Mouse (Mus musculus) CD4-positive, CD25-positive, alpha-beta regulatory T cell, adult 4 months (primary cell): ENCODE results near the gene Usmg5. TPM values are rescaled to one million over a fixed set of nuclear protein-coding genes. Genes with fewer than 3 reads are reported as not detected.
A peak's percentile ranks its signal among the peaks of the same experiment; 100 is the strongest.
"Not testable (repeated sequence)": the region's sequence is repeated elsewhere in the genome, so short reads cannot be mapped to it uniquely, and the experiment has no call there.

ENCODE experiments used
- ATAC-seq: one replicate; pipeline ENCODE4 v1.8.0; 2017
- polyA plus RNA-seq, 2 experiments: library from polyadenylated mRNA; unstranded; fragments of 100-300 nt; shearing (Covaris generic); gene quantifications; one replicate each; pipeline ENCODE4 v1.2.1; 2017

Usmg5 gene
- polyA plus RNA-seq, result 100 to 1,000 TPM; 175 to 307 TPM

DNA sequence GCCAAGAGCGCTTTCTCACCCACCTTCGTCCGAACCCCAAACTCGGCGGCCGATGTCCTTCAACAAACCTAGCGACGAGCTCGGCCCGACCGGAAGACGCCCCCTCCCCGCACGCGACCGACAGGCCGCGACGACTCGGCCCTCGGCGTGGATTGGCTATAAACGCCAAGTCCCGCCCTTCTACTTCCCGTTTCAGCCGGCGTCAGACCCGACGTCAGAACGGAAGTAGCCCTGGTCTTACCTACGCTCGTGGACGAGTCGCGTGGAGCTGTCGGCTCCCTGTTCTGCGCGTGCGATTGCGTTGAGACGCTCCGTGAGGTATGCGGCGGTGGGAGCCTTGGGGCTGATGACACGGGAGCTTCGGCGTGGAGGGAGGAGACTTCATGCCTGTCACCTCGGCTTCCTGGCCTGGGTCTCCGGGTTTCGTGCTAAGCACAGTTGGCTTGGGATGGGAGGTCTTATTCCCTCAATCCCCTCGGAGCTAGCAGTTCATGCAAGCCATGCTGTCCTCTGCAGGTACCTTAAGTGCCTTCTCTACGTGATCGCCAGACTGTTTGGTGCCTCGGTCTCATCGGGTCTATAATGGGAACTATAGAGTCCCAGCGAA is at the start of gene Usmg5, which contains the start of gene Pdcd11:
Gene Usmg5 (minus strand): TSS at position 98 of the 607 bp plus-strand sequence.
Gene Pdcd11 (plus strand): TSS at position 219 of the 607 bp plus-strand sequence.
- ATAC-seq, result peak; percentile 97

DNA sequence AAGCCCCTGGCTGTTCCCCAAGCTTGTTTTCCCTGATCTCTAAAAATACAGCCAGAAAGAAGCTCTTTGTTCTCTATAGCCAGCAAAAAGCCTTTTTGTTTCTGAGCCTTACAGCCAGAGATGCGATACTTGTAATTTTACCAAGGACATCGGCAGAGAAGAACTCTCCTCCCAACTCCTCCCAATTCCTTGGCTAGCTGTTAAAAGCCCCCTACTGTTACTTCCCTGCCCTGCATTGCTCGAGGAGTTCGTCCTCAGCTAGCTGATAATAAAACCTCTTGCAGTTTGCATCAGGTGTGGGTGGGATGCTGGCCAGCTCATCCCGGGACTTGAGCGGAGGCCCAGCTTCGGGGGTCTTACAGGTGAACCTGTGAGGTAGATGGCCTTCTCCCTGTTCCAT is 49.2 kb upstream of the Usmg5 start:
- not testable (repeated sequence) for ATAC-seq

- ATAC-seq, result peak; percentile 88
These were observed 47.4 kb upstream of the Usmg5 start, which contains the start of gene Calhm2 for GRCm38 (mm10) chr19:47137771-47138421. Calhm2 (minus strand) TSS chr19:47138294.

- ATAC-seq, result no peak
These were observed 46.7 kb upstream of the Usmg5 start for GRCm38 (mm10) chr19:47137051-47137581.

- ATAC-seq, result no peak
These were observed 45.7 kb upstream of the Usmg5 start for GRCm38 (mm10) chr19:47136170-47136569.

DNA sequence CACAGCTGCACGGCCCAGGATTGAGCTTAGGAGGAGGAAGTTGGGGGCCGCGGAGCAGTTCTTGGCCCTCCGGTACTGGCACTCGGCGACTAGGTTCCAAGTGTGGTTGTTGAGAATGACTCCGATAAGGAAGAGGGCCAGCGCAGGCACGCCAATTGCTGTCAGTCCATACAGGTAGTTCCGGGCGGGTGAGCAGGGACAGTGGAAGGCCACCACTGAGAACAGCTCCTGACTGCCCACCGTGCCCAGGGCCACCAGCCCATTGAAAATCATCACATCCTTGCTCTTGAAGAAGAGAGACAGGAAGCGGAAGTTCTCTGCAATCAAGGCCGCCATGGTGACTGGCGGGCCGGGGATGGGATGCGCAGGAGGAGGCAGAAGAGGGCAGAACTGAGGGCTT is 45.1 kb upstream of the Usmg5 start:
- ATAC-seq, result no peak

DNA sequence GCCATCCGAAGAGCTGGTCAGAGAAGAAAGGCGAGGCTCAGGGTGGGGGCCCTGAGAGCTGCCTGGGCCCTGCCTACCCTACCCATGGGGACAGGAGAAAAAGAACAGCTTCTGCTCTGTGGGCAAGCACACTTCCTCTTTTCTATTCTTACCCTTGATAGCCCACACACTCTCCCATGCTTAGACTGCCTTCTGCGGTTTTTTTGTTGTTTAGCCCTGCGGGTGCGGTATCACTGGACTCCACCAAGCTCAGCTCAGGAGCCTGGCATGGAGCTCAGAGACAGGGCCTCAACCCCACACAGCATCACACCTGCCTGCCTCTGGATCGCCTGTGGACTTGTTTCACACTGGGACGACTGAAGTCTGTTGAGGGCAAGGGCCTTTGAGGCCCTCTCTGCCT is 42.7 kb upstream of the Usmg5 start:
- no peak for ATAC-seq

DNA sequence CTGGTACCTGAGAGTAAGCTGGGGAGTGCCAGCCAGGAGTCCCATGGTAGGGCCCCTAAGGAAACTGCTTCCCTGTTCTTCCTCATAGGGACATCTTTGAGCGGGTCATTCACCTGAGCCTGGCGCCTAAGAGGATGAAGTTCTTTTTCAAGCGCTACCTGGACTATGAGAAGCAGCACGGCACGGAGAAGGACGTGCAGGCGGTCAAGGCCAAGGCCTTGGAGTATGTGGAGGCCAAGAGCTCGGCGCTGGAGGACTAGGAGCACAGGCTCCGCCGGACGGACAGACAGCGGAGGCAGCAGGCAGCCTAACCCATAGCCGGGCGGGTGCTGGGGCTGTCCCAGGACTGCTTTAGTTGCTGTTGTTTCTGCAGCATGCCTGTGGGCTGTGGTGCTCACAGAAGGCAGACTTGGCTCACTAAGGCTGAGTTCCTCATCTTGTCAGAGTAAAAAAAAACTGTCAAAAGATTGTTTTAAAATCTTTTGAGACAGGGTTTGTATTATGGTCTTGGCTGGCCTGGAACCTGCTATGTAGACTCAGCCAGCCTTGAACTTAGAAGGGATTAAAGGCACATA is 40.2 kb upstream of the Usmg5 start:
- ATAC-seq, result no peak

GRCm38 (mm10) chr19:47128835-47129234 is 38.4 kb upstream of the Usmg5 start:
- no peak for ATAC-seq

GRCm38 (mm10) chr19:47128164-47128563 is 37.7 kb upstream of the Usmg5 start:
- ATAC-seq, result no peak

DNA sequence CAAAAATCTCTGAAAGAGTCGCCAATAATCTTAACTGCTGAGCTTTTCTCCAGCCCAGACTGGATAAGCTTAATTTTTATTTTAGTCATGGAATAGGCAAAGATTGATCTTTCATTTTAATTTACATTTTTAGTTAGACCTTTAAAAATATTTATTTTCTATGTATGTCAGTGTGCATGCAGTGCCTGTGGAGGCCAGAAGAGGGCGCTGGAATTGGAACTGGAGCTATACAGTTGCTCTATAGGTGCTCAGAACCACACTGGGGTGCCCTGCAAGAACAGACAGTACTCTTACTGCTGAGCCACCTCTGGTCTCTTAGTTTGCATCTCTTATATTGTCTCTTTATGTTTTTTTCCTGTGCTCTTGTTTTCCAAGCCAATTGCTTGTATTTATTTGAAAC is 32.4 kb upstream of the Usmg5 start:
- ATAC-seq, result no peak

GRCm38 (mm10) chr19:47121054-47121453 is 30.6 kb upstream of the Usmg5 start:
- no peak for ATAC-seq

- no peak for ATAC-seq
These were observed 28.2 kb upstream of the Usmg5 start for GRCm38 (mm10) chr19:47118634-47119033.

DNA sequence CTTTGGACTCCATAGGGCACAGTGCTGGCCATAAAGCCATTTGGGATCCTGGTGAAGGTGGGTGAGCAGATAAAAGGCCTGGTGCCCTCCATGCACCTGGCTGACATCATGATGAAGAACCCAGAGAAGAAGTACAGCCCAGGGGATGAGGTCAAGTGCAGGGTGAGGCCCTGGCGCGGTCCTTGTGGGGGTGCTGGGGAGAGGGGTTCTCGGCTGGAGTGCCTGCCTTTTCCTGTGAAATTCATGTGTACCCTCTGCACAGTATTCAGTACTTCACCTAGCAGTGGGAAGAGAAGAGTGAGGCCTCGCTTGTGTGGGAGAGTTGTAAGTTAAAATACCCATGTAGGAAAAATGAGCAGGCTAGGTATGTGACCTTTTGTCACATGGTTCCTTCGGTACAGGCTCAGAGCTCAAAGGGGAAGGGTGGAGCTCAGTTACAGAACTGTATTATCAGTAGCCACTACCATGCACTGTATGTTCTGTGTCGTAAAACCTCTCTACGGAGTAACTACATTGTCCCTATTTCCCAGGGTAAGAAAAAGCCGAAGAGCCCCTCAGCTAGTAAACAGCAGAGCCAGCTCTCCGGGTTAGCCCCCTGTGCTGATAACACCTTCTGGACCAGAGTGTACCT is 14.3 kb upstream of the Usmg5 start:
- ATAC-seq, result no peak

DNA sequence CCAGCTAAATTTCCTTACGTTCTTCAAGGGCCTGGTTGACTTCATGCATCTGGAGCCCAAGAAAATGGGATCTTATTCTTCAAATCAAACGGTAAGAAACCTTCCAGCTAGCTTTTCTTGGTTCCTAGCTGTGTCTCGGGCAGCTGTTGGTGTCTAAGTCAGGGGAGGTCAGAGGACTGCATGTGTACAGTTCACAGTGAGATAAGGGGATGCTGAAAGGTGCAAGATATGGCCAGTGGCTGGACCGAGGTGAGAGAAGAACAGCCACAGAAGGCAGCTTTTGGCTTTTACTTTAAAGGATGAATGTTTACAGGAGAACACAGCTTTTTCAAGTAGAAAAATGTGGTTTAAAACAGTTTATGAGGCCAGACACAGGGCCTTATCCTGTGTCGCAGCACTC is 10.6 kb upstream of the Usmg5 start:
- ATAC-seq, result no peak

- peak; percentile 32 for ATAC-seq
These were observed 525 bp downstream of the Usmg5 start for GRCm38 (mm10) chr19:47089718-47090525.

- no peak for ATAC-seq
These were observed 2.2 kb downstream of the Usmg5 start for GRCm38 (mm10) chr19:47088226-47088625.

GRCm38 (mm10) chr19:47067924-47068611 is 22.4 kb downstream of the Usmg5 start:
- peak; percentile 92 for ATAC-seq

DNA sequence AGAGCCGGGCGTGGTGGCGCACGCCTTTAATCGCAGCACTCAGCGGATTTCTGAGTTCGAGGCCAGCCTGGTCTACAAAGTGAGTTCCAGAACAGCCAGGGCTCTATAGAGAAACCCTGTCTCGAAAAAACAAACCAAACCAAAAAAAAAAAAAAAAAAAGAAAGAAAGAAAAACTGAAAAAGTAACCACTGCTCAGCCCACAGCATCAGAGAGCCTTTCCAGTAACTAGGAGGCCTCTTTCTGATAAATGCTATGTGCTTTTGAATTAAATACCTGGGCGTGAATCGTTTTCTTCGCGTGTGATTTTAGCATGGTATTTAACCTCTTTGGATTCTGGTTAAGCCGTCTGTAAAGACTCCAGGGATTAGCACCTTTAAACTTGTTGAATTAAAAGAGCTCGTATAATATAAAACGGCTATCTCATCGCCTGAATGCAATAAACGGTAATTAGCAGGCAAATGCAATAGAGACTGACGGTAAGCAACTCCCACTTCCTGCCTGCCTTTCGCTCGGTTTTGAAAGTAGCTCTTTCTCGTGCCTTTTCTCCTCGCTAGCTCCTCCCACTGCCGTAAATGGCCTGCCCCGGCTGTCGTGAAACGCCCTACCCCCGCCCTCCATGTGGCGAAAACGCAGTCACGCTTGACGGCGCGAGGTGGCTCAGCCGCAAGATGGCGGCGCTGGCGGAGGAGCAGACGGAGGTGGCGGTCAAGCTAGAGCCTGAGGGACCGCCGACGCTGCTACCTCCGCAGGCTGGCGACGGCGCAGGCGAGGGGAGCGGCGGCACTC is 23.2 kb downstream of the Usmg5 start, which contains the start of gene Taf5:
Gene Taf5 (plus strand): TSS at position 651 of the 787 bp plus-strand sequence.
- peak; percentile 76 for ATAC-seq

GRCm38 (mm10) chr19:47065860-47066259 is 24.6 kb downstream of the Usmg5 start:
- no peak for ATAC-seq

DNA sequence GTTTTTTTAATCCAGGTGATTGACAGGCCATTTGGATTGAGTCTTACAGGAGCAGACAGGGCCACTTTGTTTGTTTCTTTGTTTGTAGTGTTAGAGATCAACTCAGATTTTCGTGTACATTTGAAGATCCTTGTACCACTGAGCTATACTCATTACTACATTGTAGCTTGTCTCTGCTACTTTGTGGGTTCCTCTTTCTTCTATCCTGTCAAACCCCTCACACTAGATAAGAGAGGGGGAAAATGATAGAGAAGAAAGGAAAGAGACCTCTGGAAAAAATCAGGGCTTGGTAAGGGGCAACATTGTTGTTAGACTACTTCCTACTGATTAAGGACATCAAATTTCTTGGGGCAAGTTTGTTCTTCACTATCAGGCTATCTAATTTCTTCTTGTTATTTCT is 32.8 kb downstream of the Usmg5 start:
- no peak for ATAC-seq
